Mouse (Mus musculus) neural tube, embryonic 15.5 days (tissue): ENCODE measurements around the gene Tmem260. TPM values are rescaled to one million over a fixed set of nuclear protein-coding genes. Genes with fewer than 3 reads are reported as not detected.

Experiments used
- ATAC-seq: fragments of 200-750 bp; cut with Nextera tagmentation; 2 replicates; pipeline ENCODE4 v1.8.0; 2017; ENCODE audit warnings: mild to moderate bottlenecking, moderate TSS enrichment, moderate library complexity; ENCODE audit not compliant: low FRiP score
- H3K27ac ChIP-seq: fragments of 300-500 bp; sonication (generic); replicated peaks from 2 replicates; pipeline ENCODE4 v1.5.1; 2015; ENCODE audit warnings: mild to moderate bottlenecking, inconsistent platforms
- H3K27me3 ChIP-seq: fragments of 300-500 bp; sonication (generic); replicated peaks from 2 replicates; pipeline ENCODE4 v1.6.1; 2015; ENCODE audit warnings: inconsistent platforms
- H3K36me3 ChIP-seq: fragments of 300-500 bp; sonication (generic); 2 replicates; pipeline ENCODE4 v1.6.1; 2015; ENCODE audit warnings: inconsistent platforms
- H3K4me1 ChIP-seq: fragments of 300-500 bp; sonication (generic); 2 replicates; pipeline ENCODE4 v1.6.1; 2015; ENCODE audit warnings: inconsistent platforms
- H3K4me2 ChIP-seq: fragments of 300-500 bp; sonication (generic); 2 replicates; pipeline ENCODE4 v1.6.1; 2015; ENCODE audit warnings: inconsistent platforms, mild to moderate bottlenecking, moderate library complexity
- H3K4me3 ChIP-seq: fragments of 300-500 bp; sonication (generic); replicated peaks from 2 replicates; pipeline ENCODE4 v1.5.1; 2015; ENCODE audit warnings: mild to moderate bottlenecking, inconsistent platforms
- H3K9ac ChIP-seq: fragments of 300-500 bp; sonication (generic); replicated peaks from 2 replicates; pipeline ENCODE4 v1.6.1; 2015; ENCODE audit warnings: mild to moderate bottlenecking, inconsistent platforms
- H3K9me3 ChIP-seq: fragments of 300-500 bp; sonication (generic); replicated peaks from 2 replicates; pipeline ENCODE4 v1.6.1; 2016; ENCODE audit warnings: inconsistent platforms
- WGBS: fragments of 180-500 bp; shearing (Covaris S2); methylation state at CpG from one replicate; pipeline ENCODE4 v1.1.7; 2015; ENCODE audit warnings: mixed read lengths; 5-methylcytosine and 5-hydroxymethylcytosine counted together
- polyA plus RNA-seq: library from polyadenylated mRNA; unstranded; fragments of >200 nt; fragmentation: Nextera tagmentation; extraction: Ambion mirVana; gene quantifications from 2 replicates; pipeline ENCODE4 v1.2.1, GENCODE M21; 2015

The Tmem260 gene
- polyA plus RNA-seq, 1 experiment from 2014 or later, result 15.3 TPM

DNA sequence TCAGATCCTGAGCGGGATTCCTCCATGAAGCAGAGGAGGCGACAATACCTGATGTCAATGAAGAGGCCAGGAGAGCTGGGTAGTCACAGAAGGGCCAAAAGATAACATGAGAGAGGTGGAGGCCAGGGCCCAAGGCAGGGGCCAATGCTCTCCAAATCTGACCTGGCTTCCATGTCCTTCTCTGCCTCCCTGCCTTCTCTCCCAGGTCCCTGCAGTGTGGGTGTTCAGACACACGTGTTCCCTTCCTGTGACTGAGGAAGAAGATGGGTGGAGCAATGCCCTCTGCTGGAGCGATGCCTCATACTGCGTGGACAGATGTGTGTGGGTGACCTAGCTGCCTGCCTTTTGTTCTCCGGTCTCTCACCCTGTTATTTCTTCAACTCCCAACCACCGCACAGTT, 113.8 kb downstream of the Tmem260 start:
- Histone ChIP-seq H3K27ac (no peak overlapping the region), H3K4me2 (no peak overlapping the region), H3K4me3 (no peak overlapping the region), H3K27me3 (no peaks in the 10 kb centered on the region; the same call in 1 of the 2 replicates), H3K36me3 (no peaks in the 10 kb centered on the region), H3K9ac (no peak overlapping the region), H3K4me1 (no peaks in the 10 kb centered on the region), H3K9me3 (no peaks in the 10 kb centered on the region)
- 83% methylated on average over 7 of the region's 7 CpGs for WGBS
- ATAC-seq, result no peak

DNA sequence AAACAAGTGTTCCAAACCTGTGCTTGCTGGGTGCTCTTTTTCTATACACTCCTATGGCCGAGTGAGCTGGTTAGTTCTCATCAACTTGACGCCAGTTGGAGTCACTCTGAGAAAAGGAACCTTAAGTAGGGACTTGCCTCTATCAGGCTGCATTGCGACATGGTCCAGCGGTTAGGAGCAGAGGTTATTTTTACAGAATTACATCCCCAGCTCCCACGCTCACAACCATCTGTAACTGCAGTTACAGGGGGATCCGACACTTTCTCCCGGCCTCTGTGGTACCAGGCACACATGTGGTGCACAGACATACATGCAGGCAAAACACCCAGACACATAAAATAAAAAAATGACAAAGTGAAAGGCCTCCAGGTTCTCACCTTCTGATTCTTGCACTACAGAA, 120.7 kb downstream of the Tmem260 start:
- Histone ChIP-seq H3K27ac (no peak overlapping the region), H3K4me2 (no peak overlapping the region), H3K36me3 (no peaks in the 10 kb centered on the region), H3K27me3 (no peaks in the 10 kb centered on the region), H3K4me1 (no peaks in the 10 kb centered on the region), H3K9me3 (no peaks in the 10 kb centered on the region), H3K9ac (no peak overlapping the region), H3K4me3 (no peak overlapping the region)
- WGBS, result 74% methylated on average over 7 of the region's 7 CpGs
- ATAC-seq, result no peak

Other genes starting within 250 kb of the Tmem260 start
- gene Otx2, start 227.7 kb downstream of the Tmem260 start, polyA plus RNA-seq, result 0.14 TPM in 1 of 2 replicates, not detected in the other